Mouse (Mus musculus): ENCODE data around the gene Zfp112.

Zfp112 gene

DNA sequence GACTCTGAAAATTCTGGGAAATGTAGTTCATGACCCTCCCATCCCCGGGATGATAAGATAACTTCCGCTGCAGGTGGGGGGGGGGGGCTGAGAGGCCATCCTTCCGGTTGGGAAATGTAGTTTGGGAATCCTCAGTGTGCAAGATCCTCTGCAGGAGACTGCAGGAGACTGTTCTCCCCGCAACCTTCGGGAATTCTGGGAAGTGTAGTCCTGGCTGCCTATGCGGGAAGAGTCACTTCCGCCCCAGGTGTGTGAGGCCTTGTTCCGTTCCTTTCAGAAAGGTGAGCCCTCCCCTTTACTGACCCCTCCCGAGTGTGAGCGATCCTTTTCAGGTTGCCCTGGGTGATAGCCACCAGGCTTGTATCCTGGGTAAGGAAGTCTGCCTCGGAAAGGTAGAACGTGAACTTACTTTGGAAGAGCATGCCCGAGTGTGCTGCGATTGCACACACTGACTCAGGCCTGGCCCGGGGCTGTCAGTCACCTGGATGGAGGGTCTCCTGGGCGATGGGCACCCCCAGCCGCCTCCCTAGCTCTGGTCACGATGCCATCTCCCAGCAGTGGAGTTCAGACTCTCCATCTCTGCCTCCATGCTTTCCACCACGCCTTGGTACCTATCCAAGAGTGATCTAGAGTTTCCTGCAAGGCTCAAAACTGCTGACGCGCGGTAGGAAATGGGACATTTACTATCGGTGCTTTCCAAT is at the start of gene Zfp112:
Gene Zfp112 (plus strand): TSS at position 159 of the 701 bp plus-strand sequence.
- DNase-seq (ENCODE audit: low read depth, low spot score): peak; percentile 97

DNA sequence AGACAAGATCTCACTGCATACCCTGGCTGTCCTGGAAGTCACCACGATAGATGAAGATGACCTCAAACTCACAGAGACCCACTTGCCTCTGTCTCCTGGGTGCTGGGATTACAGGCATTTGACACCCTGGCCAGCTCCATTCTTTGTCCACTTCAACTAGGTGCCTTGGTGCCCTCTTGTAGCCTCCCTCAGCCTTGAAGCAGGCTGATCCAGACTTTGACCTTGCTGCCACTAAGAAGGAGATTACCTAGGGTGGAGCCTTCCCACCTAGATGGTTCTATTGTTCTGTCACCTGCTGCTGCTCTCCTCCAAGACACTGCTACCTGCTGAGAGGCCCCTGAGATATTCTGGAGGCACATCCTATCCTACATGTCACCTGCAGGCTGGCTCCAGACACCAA is 37.7 kb upstream of the Zfp112 start:
- DNase-seq (ENCODE audit: low read depth, low spot score): peak; percentile 17

DNA sequence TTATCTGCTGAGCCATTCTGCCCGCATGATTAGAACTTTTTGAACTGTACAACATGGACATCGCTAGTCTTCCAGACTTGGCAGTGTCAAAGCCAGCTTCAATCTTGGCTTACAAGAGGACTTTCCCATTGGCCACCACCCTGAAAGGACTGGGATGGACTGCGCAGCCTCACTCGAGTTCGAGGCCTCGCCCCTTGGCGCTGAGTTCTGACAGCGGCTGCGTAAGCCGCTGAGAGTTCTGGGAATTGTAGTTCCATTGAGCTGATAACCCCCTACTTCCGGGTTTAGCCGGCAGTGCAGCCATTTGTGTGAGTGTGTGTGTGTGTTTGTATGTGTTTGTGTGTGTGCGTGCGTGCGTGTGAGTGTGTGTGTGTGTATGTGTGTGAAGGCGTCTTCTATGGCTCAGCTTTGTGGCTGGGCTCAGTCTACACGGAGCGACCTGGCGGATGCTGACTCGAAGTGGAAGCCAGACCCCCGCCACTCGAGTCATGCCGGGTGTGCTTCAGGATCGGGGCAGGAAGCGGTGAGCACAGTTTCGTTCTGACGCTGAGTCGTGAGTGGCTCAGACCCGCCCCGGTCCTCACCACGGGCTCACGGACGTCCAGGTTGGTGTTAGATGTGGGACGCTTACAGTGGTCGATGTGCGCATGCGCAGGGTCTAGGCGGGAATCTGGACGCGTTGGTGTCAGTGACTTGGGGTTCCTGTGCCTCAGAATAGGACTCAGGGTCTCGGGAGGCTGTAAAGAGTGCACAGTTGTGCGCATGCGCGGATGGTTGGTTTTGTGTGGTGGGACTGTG is 30.3 kb upstream of the Zfp112 start, which contains the start of gene Zfp180:
Gene Zfp180 (plus strand): TSS at position 291 of the 798 bp plus-strand sequence.
- peak; percentile 98 for DNase-seq (ENCODE audit: low read depth, low spot score)

DNA sequence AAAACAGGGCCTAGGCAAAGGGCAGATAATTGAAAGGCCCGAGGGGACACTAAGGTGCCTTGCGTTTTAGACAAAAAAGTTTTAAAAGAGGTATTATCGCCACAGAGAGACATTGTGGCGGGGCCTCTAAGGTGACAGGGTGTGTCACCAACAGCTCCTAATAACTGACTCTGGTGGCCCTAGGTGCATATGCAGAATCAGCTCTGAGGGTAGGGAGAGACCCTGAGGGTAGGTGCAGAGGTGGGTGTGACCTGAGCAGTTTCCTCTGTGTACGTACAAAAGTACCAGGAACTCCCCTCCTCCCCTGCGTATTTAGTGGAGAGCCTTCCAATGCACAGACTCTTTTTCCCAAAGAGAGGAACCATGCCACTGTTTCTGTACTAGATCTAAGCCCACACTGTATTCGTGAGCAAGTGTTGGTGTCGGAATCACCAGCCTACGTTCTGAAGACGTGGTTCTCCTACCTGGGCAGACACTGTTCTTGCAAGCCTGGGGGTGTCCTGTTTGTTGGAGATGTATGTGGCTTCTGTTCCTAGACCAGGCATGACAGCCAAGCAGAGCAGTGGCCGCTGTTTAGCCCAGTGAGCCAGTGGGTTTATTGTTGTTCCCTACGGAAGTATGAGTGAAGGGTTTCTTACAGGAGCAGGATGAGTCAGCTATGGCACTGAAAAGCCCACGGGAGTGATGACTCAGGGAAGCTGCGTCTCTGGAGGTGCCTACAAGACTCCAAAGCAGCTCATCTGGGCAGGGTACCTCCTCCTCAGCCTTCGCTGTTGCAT is 29.5 kb upstream of the Zfp112 start:
- peak; percentile 29 for DNase-seq (ENCODE audit: low read depth, low spot score)

DNA sequence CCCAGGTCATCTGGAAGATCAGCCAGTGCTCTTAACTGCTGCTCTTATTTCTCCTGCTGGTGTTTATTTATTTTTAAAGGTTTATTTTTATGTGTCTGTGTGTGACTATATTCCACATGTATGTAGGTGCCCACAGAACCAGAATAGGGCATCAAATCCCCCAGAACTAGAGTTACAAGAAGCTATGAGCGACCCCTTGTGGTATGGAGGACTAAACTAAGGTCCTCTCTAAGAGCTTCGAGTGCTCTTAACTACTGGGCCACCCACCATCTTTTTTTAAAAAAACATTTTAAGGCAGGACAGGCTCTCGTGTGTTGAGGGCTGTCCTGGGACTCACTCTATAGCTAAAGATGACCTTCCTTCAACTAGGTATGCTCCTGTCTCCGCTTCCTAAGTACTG is 25.2 kb upstream of the Zfp112 start:
- DNase-seq (ENCODE audit: low read depth, low spot score): peak; percentile 70

DNA sequence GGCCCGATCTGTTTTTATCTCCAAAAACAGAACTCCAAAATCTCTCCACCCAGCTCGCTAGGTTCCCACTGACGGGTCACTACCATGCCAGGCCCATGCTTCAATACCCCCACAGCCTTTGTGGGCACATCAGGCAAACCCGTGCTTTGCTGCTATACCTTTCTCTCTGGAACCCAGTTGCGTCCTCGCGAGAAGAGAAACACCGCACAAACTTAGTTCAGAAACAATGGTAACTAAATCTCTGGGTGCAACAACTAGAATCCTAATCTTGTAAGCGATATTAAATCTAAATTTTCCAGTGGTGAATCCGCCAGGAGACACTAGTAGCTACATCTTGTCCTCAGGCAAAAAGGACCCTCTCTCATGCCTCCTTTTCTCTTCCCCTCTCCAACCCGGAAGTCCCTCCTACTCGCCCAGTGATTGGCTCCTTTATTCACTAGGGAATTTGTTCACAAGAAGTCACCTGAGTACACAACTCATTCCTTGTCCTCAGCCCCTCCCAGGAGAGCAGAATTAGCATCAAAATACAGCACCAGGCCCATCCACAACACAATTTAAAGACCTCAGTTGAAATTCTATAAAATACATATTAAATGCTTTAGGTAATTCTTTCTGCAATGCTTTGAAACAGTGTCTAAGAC is 24.5 kb upstream of the Zfp112 start:
- peak; percentile 93 for DNase-seq (ENCODE audit: low read depth, low spot score)

DNA sequence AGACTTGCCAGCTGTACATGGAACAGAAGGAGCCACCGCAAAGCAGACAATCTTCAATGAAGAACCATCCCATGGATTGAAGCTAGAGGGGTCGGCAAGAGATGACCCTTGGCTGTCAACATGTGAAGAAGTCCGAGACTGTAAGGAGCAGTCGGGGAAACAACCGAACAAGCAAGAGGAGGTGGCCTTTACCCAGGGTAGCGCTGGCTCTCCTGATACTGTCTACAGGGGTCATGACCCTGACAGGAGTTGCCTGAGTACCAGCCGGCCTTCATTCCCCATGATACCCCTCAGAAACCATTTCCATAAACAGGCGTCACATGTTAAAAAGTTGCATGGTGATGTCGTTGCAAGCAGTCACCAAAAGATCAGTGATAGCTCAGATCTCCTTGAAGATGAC is 7.7 kb upstream of the Zfp112 start:
- no peak for DNase-seq (ENCODE audit: low read depth, low spot score)

DNA sequence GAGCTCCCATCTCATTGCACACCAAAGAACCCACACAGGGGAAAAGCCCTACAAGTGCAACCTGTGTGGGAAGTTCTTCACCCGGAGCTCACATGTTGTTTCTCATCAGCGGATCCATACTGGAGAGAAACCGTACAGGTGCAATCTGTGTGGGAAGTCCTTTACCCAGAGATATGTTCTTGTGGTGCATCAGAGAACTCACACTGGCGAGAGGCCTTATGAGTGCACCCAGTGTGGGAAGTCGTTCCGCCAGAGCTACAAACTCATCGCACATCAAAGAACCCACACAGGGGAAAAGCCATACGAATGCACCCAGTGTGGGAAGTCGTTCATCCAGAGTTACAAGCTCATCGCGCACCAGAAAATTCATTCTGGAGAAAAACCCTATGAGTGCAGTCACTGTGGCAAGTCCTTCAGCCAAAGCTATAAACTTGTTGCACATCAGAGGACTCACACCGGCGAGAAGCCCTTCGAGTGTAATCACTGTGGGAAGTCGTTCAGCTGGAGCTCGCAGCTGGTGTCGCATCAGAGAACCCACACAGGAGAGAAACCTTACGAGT is 6.9 kb upstream of the Zfp112 start:
- DNase-seq (ENCODE audit: low read depth, low spot score): peak; percentile 21

DNA sequence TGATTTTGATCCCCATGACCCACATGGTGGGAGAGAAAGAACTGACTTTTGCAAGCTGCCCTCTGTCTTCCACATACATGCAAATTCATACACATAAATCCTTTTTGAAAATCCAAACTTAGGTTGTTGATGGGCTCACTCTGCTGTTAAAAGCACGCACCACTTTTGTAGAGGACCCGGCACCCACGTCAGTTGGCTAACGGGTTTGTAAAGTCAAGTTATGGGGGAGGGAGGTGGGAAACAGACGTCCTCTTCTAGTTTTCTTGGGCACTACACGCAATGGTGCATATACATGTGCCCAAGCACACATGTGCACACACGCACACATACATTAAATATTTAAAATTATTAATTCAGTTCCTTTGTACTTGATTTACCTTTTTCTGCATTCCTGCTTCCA is 1.3 kb upstream of the Zfp112 start:
- DNase-seq (ENCODE audit: low read depth, low spot score): no peak

DNA sequence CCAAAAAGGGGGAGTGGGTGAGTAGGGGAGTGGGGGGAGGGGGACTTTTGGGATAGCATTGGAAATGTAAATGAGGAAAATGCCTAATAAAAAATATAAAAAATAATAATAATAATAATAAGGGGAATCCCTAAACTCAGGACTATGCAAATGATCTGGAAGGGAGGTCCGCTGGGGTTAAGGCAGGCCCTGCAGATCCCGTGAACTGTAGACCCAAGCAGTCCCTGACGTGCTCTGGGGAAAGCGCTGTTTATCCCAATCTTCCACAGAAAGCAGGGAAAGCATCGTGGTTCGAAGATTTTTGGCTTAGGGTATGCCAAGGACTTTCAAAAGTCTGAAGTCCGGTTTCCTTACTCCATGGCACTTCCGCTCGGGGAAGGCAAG is 350 bp upstream of the Zfp112 start:
- DNase-seq (ENCODE audit: low read depth, low spot score): no peak

DNA sequence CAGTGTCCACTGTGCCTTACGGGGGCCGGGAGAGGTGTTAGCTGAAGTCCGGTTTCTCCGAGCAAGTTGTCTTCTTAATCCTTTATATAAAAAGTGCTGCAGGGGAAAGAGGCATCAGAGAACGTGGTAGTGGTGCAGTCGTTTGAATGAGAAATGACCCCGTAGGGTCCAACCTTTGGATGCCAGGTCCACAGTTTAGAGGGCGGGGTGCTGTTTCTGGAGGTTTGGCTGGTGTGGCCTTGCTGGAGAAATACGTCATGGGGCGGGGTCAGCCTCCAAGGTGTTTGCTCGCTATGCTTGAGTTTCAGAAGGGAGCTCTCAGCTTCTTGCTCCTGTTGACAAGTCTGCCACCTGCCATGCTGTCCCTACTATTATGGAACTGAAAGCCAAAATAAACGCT is 887 bp downstream of the Zfp112 start:
- peak; percentile 88 for DNase-seq (ENCODE audit: low read depth, low spot score)

DNA sequence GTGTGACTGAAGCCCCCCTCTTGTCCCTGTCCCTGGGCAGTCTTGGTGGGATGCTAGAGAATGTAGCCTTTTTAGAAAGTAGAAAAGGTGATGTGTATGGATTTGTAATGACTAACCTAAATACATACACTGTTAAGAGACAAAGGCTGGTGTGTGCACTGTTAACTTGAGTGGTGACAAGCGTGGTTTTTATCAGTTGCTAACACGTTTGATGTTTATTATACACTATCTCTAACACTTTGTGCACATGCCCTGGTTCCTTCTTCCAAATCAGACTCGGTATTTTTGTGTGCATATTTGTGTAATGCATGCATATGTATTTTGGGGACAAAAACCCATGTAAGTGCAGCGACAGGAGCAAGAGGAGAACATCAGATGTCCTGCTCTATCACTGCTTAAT is 4.5 kb downstream of the Zfp112 start:
- no peak for DNase-seq (ENCODE audit: low read depth, low spot score)

DNA sequence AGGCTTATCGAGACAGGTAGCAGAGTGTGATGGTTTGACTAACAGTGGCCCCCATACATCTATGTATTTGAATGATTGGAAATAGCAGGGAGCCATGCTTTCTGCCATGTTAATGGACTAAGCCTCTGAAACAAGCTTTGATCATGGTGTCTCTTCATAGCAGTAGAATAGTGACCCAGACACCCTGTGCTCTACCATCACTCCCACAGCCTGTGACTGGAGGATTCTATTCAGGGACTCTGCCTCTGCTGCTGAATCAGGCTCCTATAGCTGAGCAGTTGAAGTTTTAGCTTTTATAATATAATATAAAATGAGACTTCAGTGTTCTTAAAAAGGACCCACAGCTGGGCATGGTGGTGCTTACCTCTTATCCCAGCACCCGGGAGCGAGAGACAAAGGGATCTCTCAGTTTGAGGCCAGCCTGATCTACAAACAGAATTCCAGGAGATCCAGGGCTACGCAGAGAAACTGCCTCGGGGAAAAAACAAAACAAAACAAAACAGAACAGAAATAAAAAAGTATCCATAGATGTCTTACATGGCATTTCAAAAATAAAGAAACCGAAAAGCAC is 21.4 kb downstream of the Zfp112 start:
- DNase-seq (ENCODE audit: low read depth, low spot score): no peak

DNA sequence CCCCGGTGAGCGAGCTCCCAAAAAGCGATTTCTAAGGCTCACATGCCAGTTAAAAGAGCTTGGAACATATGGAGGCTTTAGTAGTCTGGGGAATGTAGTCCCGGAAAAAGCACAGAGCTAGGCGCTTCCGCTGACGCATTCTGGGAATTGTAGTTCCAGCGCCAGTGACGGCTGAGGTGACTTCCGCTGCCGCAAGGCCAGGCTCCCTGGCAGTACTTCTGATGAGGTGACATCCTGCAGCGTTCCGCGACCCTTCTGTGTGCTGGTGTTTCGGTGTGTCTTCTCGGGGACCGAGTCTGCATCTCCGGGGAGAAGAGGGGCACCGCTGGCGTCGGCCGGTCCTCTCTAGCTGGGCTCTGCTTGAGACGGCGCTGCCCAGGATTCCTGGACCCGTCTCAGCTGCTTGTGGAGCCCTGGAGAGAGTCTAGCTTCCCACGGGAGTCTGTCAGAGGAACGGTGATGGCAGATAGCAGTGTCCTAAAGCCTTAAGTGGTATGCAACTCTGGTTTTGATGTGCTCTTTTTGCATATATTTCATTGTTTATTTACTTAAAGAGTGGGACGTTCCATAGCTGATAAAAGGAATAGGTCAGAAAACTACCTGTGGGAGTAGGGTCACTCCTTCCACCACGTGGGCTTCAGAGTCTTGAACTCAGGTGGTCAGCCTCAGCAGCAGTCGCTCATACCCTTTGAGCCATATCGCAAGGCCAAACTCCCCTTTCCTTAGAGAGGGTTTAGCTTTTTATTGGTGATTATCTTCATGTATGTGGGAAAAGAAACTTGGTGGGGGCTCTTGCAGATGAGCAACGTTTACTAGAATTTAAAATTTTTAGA is 22.1 kb downstream of the Zfp112 start, which contains the start of gene Zfp235:
Gene Zfp235 (plus strand): TSS at position 174 of the 833 bp plus-strand sequence.
- DNase-seq (ENCODE audit: low read depth, low spot score): peak; percentile 85

DNA sequence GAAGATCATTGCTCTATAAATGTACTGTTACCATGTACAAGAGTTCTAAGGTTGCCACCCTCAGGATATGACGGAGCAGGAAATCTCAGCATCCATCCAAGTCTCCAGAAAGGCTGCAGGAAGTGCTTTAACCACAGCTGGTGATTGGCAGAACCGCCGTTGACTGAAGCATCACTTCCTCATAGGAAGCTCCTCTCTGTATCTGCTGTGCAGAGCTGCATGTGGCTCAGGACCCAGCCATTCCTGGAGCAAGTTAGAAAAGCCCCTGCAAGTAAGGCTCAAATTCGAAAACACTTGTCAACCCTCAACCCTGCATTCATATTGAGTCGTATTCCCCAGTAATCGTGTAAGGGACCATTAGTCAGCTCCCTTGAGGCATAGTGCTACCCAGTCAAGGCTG is 30.5 kb downstream of the Zfp112 start:
- no peak for DNase-seq (ENCODE audit: low read depth, low spot score)

DNA sequence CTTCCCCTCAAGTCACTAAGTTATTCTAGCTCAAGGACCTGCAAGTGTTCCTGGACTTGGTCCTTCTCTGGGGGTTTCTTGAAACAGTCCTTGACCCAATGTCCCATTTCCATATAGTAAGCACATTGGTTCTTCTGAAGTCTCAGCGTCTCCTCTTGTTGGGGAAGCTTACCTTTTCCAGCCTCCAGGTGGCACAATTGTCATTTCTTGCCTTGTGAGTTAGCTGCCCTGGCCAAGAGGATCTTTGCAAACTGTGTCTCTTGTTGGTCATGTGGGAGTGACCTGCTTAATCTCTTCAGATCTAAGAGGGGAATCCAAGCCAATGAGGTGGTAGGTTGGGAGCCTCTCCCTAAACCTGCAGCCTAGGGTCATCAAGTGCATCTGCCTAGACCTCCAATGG is 41.2 kb downstream of the Zfp112 start:
- DNase-seq (ENCODE audit: low read depth, low spot score): peak; percentile 65

DNA sequence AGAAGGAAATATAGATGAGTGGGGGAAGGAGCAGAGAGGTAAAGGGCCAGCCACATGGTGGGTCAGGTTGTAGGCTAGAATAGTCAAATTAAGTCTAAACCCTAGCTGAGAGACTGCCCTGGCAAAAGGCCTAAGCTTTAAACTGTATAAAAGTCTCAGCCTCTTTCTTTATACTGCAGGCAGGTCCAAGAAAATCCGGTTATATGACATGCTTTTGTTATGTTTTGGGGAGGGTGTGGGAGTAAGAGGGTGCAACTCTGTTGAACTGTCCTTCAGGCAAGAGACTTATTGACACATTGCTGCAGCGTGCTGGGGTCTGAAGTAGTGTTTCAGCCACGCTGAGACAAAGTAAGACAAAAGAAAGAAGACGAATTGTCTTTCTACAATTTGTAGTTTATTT is 60.1 kb downstream of the Zfp112 start:
- DNase-seq (ENCODE audit: low read depth, low spot score): no peak

DNA sequence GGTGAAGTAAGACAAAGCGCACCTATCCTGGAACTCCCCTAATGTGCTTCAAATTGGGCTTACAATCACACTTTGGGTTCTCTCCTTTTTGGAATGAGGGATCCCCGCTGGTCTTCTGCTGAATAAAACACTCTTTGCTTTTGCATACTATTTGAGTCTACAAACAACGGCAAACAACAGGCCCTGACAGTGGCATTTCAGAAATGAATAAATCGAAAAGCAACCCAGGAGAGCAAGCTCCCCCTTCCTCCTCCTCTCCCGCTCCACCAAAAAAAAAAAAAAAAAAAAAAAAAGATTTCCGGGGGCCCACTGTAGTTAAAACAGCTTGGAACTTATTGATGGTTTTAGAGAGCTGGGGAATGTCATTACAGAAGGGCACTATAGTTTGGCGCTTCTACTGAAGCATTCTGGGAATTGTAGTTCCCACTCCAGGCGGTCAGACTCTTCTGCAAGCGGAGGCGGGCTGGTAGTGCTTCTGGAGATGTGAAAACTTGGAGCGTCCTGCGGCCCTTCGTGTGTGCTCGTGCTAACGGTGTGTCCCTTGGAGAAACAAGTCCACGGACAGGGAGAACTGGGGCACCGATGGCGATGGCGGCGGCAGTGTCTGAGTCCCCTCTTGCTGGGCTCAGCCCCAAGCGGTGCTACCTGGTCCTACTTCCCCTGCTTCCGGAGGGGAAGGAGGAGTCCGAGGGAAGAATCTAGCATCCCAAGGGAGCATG is 62.7 kb downstream of the Zfp112 start, which contains the start of gene Zfp114:
Gene Zfp114 (plus strand): TSS at position 443 of the 719 bp plus-strand sequence.
- DNase-seq (ENCODE audit: low read depth, low spot score): peak; percentile 93

DNA sequence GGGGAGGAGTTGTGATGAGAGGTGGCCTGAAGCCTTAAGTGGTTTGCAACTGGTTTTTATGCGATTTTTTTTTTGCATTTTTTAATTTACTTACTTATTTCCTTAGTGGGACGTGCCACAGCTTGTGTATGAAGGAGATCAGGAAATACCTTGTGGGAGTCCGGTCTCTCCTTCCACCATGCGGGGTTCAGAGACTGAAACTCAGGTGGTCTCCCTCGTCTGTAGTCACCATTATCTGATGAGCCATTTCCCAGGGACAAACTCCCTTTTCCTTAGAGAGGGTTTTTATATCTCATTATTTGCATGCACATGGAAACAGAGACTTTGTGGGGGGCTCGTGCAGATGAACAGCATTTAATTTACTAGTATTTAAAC is 63.2 kb downstream of the Zfp112 start:
- no peak for DNase-seq (ENCODE audit: low read depth, low spot score)

Data from R1 (cell line).